Mouse (Mus musculus) lung, postnatal 4 days (tissue): ENCODE measurements at regions not wholly inside any gene's neighbourhood (a gene's known extent, or its start where the extent isn't known, plus 50 kb on each side); places are given as distances from the start of the nearest gene placed in this dataset.
"Not testable (repeated sequence)": the region's sequence is repeated elsewhere in the genome, so short reads cannot be mapped to it uniquely, and the experiment has no call there.

Source experiments
- DNase-seq, 2 experiments: peaks; one replicate each; pipeline ENCODE4 v3.0.0; 2021

DNA sequence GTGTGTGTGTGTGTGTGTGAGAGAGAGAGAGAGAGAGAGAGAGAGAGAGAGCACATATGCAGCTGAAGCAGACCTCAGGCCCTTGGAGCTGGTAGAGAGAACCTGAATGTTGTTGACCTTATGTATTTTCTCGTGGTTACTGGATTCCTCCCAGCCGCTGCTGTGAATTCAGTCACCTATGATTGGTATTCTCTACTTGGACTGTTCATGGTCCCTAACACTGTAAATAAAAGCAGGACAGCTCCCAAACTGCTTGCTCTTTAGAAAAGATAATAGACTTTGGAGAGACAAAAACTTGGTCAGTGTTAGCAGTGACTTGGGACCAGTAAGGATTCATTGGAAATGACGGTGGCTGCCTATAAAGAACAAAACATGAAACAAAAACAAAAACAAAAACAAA is 126.9 kb upstream of the Mpdz start:
- DNase-seq: no peak

DNA sequence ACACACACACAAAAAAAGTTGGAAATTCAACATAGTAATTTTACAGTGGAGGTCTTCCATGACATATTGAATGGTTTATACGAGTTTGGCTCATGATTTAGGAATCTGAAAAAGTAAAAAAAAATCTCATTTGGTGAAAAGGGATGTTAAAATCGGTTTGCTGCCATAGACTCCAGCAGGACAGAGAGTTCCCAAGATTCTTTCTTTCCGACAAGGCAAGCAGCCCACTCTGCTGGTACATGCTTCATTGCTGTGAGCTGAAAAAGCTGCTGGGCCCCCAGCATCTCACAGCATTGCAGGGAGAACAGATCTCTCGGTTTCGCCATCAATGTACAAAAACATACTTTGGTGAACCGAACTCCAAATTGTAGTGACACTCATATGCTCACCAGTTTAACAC is 125.8 kb upstream of the Mpdz start:
- no peak for DNase-seq

DNA sequence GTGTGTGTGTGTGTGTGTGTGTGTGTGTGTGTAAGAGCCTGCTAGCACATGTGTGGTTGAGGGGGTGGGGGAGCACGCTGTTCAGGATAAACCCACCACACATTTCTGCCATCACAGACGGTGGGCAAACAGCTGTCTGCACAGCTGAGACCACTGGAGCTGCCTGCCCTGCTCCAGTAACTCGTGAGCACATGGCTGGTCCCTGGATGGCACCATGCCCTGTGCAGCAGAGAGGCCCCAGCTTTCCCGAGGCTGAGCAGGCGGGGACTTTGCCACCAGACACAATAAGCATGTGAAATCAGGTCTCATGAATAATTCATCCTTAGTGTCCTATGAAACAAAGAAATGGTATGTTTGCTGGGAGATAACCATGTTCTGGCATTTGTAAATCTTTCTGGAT is 125.3 kb upstream of the Mpdz start:
- peak in 1 of 2 experiments; percentile 51 for DNase-seq

DNA sequence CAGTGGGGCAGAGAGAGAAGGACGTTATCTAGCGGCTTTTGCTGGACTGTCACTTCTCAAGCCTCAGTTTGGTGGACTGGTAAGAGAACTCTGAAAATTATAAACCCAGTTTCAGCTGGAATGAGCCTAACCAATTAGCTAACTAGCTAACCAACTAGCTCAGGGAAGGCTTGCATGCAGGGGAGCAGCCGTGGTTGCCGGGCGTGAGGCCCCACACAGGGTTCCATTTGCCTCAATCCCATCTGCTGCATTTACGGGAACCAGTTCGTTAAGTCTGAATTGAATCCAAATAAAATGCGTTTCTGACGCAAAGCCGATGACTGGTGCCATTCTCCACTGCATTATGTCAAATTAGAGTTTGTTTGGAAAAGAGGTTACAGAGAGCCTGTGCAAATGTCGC is 123.9 kb upstream of the Mpdz start:
- DNase-seq: peak in 1 of 2 experiments; percentile 27

DNA sequence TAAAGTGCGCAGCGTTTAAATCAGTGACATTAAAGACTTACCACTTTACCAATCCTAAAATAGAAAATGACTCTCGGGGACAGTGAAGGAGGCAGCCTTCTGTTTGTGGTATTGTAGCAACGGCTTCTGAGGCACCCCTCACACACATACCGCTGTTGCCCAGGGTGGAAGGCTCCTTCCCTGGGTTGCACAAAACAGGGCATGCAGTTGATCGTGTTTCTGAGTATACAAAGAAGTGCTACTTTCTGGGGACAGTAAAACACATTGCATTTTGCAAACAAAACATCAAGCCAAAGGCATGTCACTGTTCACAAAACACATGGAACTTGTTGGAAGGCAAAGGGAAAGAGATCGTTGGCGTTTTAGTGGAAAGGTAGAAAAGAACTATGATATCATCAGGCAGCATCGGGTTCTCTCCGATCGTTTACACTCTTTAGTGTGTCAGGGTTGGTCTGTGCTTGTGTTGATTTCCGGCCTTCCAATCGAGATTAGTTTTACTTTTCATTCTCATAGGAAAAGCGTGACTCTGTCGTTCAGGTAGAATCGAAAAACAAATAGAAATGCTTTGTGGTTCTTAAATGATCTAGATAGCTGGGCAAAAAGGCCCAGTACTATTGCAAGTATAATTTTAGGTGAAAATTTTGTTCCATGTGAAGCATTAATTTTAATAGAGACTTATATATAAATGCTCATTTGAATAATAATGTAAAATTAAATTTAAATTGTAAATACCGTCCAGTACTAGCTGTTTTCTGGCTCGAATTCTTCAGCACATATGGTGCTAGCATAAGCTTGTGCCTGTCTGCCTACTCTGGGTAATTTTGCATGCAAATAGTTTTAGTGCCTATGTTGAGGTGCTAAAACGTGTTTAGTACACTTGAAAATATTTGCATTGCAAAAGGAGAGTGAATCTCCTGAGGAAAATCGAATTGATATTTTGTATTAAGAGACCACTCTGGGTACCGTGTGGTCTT is 123.1 kb upstream of the Mpdz start:
- DNase-seq: no peak

DNA sequence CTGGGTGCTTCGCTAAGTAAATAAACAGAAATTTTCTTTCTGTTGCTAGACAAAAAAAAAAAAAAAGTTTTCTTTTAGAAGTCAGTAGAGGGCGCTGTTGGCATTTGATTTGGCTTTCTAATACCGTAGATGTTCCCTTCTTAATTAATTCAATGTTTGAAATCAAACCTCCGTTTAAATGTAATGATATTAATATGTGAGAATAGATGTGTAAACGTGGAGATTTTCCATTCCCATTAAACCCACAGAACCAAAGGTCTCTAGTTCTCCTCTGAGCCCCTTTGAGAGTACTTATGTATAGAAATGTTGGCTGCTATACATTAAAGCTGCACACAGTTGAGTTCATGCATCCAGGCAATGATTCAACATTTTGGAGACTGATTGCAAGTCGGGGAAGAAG is 121.8 kb upstream of the Mpdz start:
- no peak for DNase-seq

DNA sequence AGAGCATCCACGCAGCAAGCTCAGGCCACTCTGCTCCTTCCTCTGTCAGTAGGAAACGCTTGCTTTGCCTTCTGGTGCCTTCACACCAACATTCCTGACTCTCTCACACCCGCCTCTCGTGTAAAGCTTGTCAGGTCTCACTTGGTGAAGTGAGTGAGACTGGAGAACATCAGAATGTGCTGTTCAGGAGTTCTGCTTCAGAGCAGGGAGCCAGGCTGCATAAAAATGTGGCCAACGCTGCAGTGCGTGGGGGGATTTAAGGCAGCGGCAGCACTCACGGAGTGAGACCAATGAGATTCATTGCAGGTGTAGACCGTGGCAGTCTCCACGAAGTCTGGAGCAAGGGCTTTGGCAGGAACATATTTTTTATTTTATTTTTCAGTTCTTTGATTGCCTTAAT is 121.0 kb upstream of the Mpdz start:
- peak; percentile 48 to 77 for DNase-seq

DNA sequence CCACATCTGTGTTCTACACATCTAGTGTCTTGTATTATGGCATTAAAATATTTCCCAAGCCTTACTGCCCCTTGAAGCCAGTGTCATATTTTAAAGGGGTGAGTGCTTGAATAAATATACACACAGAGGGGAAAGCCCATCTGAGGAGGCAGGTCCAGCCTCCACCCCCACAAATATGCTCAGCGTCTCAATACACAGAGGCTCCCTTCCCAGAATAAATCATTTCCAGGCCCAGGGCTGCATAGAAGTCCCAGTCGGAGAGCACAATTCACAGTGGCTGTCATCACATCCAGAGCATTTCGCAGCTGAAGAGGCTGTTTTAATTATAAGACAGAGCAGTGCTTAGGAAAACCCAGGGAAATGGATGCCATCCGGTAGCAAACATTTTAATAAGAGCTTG is 118.8 kb upstream of the Mpdz start:
- no peak for DNase-seq

DNA sequence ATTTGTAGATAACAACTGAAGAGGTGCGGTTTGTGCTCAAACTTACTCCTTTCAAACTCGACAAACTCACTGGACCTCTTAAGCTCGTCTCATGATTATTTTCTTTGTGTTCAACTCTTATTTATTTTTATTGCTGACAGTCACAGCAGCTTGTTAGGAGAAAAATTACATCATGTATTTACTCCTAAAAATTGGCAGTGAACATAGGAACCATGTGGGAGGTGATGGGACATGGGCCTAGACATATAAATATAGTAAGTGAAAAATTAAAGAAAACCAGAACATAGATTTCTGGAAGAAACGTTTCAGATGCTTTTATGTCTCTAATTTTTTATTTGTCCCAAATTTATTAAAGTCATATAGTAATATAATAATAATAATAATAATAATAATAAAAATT is 108.2 kb upstream of the Mpdz start:
- no peak for DNase-seq

DNA sequence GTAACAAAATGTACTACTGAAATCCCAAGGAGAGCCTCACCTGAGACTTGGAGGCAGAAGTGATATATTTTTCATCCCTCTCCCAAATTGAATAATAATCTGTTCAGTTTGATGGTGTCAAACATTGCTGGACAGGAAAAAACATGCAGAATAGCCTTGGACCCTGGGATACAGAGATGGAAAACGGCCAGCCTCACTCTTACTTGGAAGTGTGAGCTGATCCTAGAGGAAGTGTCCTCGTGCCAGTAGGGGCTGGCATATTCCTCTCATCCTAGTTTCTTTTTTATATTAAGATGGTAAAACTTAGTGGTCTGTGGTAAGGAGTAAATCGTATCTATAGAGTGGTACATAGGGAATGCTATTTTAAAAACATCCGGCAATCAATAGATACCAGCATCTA is 107.6 kb upstream of the Mpdz start:
- DNase-seq: peak in 1 of 2 experiments; percentile 24

DNA sequence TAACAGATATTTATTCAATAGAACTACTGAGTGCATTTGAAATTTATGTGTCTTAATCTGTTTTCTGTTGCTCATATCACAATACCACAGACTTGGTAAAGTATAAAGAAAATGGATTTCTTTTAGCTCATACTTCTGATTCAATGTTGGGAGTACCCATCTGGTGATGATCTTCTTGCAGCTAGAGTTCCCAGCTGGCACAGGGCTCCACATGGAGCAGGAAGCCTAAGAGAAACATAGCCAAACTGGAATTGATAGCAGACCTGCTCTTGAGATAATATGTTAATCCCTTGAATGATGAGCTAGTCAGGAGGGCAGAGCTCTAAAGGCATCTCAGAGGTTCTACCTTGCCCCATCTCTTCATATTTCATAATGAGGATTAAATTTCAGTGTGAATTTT is 97.9 kb upstream of the Mpdz start:
- no peak for DNase-seq

DNA sequence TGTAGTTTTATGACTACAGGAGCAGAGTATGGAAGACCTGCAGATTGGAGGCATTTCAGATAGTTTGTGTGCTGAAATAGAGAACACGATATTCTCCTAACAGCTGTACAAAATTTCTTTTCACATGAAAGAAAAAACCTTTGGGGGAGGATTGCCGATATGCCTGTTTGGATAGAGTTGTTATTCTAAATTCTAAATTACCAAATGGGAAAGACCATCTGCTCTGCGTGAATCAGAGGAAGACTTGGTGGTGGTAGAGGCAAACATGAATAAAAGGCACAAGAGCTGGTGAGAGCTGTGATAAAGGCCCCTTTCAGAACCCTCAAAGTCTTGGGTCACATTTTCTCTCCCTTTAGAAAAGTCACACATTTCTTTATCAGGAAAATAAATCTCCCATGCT is 96.9 kb upstream of the Mpdz start:
- no peak for DNase-seq

DNA sequence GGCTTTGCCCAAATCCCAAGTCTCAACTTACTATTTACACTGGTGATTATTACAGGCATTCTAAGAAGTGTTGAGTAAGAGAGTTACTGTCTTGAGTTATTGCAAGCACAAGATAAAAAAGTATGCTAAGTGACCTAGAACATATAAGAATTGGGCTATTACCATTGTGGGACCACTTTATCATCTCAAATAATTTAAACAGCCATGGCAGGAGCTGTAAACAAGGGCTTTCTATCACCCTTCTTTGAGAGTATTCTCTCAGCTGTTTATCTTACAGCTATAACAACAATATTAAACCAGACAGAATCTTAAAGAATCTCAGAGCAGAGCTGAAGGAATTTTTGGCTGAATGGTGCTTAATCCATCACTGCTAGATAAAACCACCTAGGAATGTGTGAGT is 94.2 kb upstream of the Mpdz start:
- DNase-seq: no peak

DNA sequence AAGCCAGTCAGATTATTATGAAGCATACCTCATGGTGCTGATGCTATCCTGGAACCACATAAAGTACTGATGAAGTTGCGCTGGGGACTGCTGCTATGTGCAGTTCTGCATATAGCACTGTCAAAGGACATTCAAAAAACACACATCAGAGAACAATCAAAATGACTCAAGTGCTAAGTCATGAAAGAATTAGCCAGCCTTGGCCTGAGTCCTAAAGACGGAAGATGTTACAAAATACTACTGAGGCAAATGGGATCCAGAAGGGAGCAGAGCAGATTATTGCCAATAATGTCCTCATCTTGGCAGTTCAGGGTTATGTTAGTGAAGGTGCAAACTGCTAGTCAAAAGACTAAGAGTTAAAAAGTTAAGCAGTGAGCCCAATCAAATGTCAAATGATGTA is 87.9 kb upstream of the Mpdz start:
- DNase-seq: no peak

DNA sequence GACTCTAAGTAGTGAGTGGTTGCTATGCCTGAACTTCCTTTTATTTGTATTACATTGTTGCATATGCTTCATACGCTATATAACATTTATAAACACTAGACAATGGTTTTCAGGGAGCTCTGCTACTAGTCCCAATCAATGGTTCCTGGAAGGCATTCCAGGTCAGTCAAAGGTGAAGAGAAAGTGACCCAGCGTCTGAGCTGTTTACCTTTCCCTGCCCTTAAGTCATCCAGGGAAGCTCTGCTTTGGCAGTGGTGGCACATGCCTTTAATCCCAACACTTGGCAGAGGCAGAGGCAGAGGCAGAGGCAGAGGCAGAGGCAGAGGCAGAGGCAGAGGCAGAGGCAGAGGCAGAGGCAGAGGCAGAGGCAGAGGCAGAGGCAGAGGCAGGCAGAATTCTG is 76.5 kb upstream of the Mpdz start:
- DNase-seq: not testable (repeated sequence)

DNA sequence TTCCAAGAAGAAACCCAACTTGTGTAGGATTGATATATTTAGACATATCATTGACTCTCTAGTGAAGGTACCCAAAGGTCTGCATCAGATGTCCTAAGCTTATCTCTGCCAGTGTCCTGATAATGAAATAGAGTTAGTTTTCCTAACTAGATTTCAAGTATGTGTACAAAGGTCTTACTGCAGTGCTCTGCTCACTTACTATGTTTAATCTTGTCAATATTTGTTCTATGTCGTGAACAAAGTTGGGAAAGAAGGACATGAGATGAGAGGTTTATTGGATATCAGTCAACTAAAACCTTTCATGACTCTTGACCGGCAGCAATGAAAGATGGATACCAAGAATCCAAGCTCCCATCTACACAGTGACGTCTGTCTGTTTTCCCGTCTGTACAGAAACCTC is 71.9 kb upstream of the Mpdz start:
- no peak for DNase-seq

DNA sequence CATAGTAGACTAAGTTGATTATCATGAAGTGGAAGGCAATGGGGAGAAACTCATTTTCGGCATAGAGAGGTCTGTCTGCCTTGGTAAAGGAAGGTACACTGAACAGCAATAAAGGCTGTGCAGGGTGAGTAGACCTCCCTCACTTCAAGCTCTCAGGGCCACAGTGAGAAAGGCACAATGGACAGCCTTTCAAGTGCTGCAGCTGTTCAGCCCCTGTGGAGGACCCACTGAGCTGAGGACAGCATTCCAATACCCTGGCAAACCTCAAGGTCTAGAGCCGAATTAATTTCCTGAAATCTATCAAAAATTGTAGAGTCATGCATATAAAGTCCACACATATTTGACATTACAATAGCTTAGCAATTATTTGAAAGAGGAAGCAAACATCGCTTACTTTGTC is 69.8 kb upstream of the Mpdz start:
- no peak for DNase-seq

DNA sequence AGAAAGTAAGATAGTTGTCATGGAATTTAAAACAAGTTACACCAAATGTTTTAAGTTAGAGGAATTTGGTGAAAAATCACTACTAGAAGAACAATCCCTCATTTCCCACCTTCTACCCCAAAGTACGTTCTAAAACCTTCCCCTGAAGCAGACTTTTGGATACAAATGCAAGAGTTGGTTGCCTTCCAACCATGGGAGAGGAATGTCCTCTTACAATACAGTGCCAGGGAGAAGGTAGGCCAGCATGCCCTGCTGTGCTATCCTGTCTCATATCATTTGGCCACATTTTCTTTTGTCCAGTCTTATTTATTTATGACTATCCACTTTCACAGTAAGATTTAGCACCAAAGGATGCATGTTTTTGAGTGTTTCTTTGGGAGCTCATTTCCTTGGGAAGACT is 66.2 kb upstream of the Mpdz start:
- DNase-seq: no peak

DNA sequence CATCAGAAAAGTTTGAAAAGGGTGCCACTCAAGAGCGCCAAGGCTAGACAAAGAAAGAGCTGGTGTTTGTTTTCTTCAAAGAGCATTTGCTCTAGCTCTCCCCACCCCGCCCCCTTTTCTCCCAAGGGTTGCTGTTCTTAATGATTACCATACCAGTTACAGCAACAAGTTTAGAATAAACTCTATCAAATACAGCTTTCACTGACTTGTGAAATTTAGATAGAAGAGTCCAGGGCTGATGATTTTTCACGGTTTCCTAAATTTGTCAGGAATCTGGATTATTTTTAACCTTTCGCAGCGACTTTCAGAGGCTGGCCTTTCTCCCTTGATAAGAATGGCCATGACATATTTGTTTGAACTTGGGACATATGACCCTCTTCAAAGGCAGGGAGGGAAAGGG is 64.2 kb upstream of the Mpdz start:
- no peak for DNase-seq

DNA sequence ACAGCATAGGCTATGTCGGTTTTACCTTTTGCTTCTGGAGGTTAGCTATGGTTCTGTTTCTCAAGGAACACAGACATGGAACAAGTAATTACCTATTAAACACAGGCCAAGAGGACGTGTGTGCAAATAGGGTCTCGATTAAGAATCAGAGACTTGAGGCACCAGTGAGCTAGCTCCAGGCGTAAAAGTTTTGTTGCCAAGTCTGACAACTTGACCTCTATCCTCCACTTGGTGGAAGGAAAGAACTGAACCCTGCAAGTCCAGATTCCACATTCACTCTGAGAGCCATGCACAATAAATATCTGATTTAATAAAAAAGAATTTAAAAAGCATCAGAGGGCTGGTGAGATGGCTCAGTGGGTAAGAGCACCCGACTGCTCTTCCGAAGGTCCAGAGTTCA is 63.7 kb upstream of the Mpdz start:
- DNase-seq: no peak

DNA sequence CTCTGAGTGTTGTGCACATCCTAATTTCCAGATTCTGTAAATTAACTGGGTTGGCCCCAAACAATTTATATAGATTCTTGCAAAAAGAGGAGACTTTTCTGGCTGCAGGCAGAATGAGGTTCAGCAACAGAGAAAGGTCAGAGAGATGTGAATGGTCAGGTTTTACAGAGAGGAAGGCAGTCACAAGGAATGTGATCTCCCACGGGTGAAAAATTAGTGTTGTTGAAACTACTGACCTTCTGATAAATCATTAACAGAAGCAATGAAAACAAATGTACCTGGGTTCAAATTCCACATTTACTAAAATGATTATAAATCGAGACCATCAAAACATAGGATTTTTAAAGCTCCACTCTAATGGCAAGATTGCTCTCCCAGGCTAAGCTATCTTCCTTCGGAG is 62.5 kb upstream of the Mpdz start:
- DNase-seq: no peak

DNA sequence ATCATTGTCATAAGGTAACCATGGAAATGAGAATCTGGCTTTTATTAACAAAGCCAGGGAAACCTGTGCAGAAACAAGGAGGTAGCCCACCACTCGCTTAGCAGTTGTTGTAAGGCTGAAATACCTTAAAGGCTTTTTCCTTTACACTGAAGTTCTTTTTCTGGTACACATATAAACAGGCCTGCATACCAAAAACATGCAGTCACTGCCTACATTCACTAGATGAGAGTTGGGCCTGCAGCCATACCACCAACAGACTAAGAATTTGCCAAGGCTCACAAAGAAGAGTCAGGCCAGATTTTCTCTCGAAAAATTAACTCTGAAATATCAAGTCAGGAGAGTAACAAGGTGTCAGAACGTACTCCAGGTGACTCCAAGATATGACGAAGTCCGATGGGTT is 61.3 kb upstream of the Mpdz start:
- DNase-seq: peak in 1 of 2 experiments; percentile 6

DNA sequence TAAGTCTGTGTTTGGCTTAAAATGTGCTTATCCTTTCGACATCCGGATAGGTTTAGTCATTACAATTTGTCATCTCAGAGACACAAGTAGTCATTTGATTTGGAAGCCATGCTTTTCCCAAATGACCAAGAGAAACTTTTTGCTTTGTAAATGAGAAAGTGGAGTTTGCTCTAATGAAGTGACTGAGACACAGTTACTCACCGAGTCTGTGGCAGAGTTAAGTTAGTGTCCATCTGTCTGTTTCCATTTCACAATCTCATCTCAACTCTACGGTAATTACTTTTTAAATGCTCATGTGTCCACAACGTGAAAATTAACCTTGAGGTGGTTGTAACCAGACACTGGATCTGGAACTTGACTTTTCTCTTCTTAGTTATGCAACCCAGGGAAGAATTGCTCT is 59.2 kb upstream of the Mpdz start:
- no peak for DNase-seq

DNA sequence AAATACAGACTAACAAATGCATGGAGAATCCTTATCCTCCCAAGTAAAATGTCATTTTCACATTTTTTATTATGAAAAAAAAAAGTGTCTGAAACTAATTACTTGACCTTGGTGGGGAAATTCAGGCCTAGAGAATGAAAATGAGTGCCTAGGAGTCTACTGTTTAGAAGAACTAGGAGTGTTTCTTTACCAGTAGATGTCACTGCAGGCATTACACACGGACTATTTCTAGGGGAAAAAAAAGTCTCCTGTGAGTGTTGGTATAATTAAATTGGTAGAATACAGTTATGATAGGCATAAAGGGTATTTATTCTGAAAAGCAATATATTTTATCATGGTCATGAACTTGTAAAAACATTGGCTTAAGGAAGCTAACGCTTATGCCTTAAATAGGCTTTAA is 55.5 kb upstream of the Mpdz start:
- no peak for DNase-seq

DNA sequence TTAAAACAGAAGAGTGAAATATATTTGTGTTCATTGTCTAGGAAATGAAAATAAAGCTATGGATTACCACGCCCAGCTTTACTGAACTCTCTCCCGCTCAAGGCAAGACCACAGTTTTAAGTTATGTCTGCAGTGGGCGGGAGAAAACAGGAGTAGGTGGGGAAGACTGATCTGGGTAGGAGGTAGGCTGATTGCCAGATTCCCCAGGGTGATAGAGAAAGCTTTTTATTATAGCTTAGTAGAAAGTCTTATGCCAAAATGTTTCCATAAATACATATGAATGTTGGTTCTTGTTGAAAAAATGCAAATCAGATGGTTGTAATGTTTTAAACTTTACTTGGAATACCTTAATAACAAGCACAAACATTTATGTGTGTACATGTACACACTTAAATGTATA is 50.2 kb upstream of the Mpdz start:
- no peak for DNase-seq
